Mouse (Mus musculus): ENCODE measurements around the gene Orai3.

GRCm38 (mm10) chr7:127799738-127800137, 30.1 kb downstream of the Orai3 start:
- no peak for TF ChIP-seq CTCF (IDR thresholded peaks at IDR 0.05; ENCODE audit: low read depth)
- no peak for TF ChIP-seq EP300 (optimal IDR thresholded peaks at IDR 0.05)

Data from stomach, postnatal 0 days (tissue).